Mouse (Mus musculus) naive thymus-derived CD4-positive, alpha-beta T cell, adult 2 months (primary cell): ENCODE results near the gene Tm4sf4.
A peak's percentile ranks its signal among the peaks of the same experiment; 100 is the strongest.

Experiments used
- DNase-seq: peaks from one replicate; pipeline ENCODE4 v3.0.0-alpha.2; 2011; ENCODE audit warnings: low read depth

The Tm4sf4 gene

GRCm38 (mm10) chr3:57425089-57425730, at the start of gene Tm4sf4:
Tm4sf4 (plus strand) TSS chr3:57425314.
- no peak for DNase-seq

DNA sequence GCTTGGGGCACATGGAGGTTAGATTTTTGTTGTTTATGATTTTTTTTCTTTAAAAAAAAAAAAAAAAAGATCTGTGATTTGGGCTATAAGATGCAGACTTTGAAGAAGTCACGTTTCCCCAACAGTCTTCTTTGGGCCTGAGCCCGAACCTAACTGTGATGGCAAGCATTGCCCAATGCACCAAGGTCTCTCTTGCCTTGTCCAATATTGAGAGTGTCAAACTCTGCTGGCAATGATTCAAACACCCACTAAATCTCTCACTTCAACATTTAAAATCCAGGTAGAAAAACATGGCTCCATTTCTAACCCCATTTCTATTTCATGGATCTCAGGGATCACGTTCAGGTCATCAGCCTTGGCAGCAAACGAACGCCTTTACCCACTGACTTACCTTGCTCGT, 38.7 kb upstream of the Tm4sf4 start:
- no peak for DNase-seq

DNA sequence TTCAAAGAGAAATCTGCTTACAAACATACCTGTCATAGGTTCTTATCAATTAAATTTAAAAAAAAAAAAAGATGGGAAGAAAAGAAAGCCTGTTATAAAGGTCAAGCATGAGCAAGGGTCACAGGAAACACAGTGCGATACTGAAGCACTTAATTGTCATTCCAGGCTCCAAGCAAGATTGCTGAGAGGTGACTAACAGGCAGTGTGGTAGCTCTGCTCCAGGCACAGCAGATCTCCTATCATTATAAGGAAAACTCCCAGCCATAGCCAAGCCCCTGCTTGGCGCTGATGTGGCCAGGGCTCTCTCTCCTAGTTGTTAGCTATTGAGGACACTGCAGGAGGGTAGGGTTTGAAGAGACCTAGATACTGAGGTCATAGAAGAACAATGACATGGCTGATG, 38.2 kb upstream of the Tm4sf4 start:
- DNase-seq: no peak

DNA sequence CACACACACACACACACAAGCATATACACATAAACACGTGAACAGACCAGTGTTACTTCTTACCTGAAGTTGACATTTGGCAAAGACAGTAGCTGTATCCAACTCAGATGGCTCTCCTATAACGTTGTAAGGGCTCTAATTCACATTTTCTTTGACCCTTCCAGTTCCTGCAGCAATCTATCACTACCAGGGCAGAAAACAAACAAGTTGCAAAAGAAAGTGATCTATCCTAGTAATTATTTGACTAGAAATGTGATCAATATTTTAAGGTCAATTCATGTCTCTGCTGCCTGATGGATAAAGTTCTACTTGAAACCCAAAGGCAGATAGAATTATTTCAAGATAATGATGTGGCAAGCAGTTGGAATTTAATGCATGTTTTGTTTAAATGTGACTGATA, 37.5 kb upstream of the Tm4sf4 start:
- DNase-seq: no peak

DNA sequence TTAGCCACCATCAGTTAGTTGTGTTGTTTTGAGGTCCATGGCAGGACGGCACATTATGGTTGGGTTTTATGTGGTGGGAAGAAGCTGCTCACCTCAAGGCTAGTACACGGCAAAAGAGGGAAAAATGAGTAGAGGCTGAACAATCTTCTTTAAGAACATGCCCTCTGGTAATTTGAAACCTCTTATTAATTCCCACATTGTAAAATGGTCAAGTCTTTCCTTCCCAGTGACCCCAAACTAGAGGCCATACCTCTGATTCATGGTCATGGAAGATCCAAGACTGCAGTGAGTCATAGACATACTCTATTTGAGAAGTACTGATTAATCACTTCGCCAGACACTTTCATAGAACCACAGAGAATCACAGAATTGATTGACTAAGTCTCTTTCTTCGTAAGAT, 13.6 kb upstream of the Tm4sf4 start:
- no peak for DNase-seq

DNA sequence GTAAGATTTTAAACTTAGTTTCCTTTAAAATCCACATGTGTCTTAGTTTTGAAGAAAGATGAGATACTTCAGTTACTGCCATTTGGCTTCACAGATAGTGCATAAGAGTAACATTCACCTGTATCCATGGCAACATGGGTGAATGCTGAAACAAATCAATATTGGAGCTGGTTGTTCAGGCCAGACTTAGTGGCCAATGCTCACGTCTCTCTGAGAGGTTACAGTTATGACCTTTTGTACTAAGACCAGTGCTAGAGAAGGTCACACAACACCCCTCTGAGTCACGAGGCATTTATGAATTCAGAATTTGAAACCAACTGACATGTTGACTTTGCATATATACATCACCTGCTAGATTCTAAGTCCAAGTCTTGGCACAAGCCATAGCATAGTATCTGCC, 4.9 kb upstream of the Tm4sf4 start:
- no peak for DNase-seq

DNA sequence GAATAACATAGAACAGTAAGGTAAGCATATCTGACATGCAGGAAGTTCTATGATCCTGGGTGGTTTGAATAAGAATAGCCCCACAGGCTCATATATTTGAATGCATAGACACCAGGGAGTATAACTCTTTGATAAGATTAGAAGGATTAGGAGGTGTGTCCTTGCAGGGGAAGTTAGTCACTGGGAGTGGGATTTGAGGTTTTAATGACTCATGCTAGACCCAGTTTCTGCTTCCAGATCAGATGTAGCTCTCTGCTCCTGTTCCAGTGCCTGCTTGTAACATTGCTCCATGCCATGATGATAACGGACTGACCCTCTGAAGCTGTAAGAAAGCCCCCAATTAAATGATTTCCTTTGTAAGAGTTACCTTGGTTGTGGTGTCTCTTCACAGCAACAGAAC, 4.5 kb upstream of the Tm4sf4 start:
- DNase-seq: no peak

GRCm38 (mm10) chr3:57426351-57426750, 1.2 kb downstream of the Tm4sf4 start:
- no peak for DNase-seq

DNA sequence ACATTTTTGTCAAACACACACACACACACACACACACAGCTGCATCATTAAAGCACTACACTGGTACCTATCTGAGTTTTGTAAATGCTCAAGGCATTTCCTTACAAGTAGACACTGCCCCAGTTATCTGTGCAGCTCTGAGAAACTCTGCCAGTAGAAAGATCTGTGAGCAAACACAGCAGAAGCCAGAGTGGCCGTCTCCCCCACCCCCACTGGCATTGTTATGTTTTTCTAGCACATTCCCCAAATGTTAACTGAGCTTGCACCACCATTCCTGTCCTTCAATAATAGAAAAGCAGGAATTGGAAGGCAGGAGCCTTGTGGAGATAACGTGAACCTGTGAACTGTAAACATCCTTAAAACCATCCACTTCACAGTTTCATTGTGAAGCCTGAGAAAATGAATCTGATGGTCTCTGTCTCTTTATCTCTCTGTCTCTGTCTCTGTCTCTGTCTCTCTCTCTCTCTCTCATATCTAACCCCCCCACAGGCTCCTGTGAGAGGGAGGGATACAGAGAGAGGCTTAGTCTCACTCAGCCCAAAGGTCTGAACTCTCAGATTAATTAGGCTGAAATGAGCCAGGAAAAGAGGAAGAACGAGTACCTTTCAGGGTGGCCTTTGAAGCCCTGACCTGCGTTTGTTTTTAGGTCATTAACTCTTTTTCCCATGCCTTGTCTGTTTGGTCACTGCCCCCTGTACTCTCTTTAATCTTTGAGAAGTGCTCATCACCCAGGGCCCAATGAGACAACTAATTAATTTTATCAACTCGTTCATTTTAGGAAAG, 3.8 kb downstream of the Tm4sf4 start:
- no peak for DNase-seq

DNA sequence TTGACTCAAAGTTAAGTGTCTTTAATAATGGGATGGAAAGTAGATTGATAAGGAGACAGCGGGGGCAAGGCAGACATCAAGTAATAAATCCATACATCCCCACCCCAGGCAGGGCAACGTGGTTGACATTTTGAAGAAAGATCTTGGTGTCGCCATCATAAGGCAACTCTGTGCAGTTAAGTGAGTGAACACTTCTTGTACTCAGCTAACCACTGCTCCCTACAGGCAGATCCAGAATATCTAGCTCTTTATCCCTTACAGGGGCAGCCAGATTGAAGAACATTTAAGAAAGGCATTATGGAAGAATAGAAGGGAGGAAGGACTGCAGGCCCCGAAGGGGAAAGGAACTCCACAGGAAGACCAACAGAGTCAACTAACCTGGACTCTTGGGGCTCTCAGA, 4.4 kb downstream of the Tm4sf4 start:
- no peak for DNase-seq

- DNase-seq: no peak
These were observed 6.6 kb downstream of the Tm4sf4 start for GRCm38 (mm10) chr3:57431706-57432105.

DNA sequence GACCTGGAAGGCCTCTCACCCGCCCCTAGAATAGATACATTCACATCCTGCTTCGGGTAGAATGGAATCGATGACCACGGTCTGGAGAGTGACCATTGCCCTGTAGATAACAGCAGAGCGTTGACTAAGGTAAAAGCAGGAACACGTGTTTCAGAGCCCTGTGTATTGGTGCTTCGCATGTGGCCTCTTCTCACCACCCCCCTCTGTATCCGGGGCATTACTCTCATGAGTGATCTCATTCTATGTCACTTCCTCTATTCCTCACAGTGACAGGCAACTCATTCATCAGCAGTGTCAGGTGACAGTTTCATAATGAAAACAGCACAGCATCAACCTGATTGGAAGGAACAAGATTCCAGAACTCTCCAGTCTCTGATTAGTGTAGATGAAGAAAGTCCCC, 10.2 kb downstream of the Tm4sf4 start:
- no peak for DNase-seq

GRCm38 (mm10) chr3:57440956-57441355, 15.8 kb downstream of the Tm4sf4 start:
- no peak for DNase-seq

DNA sequence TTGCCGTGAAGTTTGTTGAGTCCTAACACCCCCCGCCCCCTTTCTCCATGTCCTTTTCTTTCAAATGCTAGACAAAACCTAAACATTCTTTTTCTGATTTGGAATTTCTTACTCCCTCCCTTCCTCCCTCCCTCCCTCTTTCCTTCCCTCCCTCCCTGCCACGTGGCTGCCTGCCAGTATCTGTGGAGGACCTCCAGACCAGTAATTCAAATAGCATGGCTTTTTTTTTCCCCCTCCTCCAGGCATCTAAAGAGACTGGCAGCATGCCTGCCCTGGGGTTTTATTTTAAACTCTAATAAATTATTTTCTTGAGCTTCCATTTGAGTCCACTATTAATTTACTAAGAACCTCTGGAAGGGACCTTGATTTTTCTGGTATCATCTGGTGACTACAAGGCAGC, 20.6 kb downstream of the Tm4sf4 start:
- no peak for DNase-seq

DNA sequence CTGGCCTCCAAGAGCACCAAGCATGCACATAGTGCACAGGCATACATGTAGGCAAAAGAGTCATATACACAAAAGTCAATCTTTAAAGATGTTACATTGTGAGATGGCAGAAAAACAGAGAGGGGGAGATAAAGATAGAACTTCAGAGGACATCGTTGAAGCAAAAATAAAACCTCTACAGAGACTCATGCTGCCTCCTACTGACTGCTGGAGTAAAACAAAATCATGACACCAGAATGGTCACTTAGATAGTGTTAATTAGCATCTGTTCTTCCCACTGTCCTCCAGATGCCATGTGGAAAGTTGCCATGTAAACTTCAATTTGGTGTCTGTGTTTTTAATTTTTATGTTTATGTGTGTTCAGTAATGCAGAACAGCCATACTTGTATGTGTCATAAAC, 22.8 kb downstream of the Tm4sf4 start:
- no peak for DNase-seq

DNA sequence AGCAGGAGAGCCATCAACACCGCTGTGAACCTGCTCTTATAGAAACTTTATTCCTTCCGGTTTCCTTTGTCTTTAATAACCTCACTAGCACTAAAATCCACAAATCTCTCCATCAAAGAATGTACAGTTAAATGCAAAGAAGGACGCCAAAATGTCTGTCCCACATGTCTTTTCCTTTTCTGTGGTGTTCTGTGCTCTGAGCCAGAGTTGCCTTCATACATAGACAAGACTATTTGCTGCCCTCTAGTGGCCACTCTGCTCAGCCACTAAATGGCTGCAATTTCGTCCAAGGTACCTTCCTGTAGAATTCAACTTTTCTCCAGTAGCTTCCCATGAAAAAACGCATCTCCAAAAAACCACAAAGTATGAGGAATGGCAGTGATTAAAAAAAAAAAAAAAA, 23.3 kb downstream of the Tm4sf4 start:
- peak; percentile 15 for DNase-seq

DNA sequence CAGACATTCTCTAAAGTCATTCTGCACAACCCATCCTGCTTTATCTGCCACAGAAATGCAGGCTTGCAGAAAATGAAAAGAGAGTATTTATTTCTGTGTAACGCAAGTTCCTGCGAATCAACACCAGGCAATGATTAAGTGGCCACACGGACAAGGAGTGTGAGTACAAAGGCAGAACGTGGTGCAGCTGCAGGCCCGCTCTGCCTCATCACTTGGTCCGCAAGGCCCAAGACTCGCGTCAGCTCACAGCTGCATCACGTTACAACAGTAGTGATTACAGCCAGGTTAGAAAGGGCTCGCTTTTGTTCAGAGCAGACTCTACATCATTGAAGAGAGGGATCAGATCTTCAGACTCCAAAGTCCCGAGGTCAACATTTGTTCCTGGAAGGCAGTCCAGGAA, 33.5 kb downstream of the Tm4sf4 start:
- no peak for DNase-seq

DNA sequence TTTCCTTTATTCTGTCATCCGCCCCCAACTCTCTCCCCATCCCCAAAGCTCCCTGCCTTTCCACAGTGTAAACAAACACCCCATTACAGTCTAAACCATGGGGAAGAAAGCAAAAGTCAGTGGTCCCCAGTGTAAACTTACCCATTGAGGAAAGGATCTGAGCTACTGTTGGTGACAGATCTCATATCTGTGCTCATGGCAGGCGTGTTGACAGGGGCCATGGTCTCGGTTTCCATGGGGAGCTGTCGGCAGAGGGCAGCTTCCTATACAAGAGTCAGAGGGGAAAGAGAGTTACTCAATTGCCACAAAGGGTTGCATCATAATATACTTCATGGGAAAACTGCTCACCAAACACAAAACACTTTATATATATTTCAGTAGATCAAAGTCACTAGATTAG, 38.2 kb downstream of the Tm4sf4 start:
- no peak for DNase-seq

DNA sequence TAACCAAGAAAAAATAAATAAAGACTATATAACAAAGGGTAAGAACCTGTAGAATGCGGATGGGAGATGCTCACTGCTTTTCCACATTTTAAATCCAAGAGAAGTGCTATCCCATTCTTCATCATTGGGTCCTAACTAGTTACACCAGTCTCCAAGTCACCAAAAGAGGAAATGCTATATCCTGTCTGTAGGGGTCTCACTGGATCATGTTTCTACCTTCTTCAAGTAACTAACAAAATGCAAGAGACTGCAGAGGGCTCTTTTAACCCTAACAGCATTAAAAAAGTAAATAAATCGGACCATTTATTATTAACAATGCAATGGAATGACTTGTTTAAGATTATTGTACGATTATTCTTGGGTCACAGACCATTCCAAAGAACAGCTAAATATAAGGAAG, 41.2 kb downstream of the Tm4sf4 start:
- no peak for DNase-seq

- no peak for DNase-seq
These were observed 44.2 kb downstream of the Tm4sf4 start for GRCm38 (mm10) chr3:57469325-57469724.

DNA sequence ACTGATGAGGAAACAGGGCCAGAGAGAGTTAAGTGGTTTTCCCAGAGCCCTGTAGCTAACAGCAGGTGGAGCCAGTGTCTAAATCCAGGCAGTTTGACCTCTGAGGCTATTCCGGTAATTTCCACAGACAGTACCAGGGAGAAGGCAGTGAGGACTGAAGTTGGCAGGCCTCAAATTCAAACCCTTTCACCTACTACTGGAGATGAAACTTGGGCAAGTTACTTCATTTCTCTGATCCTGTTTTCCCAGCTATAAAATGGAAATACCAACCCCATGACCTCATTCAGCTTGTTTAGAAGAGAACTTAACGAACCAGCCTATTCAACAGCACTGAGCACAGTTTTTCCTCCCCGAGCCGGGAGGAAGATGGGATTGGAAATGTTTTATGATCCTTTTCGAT, 45.2 kb downstream of the Tm4sf4 start:
- DNase-seq: no peak

DNA sequence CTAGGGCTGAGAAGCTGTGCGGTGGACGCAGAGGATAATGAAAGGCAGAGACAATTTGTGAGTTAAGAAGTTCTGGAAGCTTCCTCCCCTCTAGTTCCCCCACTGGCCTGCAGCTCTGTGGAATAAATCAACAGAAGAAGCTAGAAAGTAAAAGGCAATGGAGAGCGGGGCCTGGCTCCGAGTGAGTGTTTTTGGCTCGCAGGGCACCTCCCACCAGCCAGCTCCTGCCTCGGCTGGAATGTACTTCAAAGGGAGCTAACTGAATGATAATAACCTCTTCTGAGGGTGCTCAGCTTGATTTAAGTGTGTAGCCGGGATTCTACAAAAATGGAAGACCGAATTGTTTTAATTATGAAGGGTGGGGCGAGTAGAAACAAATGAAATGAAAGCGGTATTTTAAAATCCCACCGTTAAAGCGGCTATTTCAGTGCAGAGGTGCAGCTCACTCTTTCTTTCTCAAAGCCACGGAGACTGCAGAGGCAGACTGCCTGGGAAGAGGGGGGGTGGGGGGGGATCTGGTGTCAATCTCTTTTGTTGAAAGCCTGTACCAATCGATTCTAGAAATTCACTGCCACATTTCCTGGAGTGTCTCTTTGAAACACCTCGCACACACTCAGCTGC, 46.0 kb downstream of the Tm4sf4 start:
- no peak for DNase-seq

- DNase-seq: no peak
These were observed 47.3 kb downstream of the Tm4sf4 start for GRCm38 (mm10) chr3:57472407-57472806.

- no peak for DNase-seq
These were observed 49.3 kb downstream of the Tm4sf4 start for GRCm38 (mm10) chr3:57474421-57474820.
